Mouse (Mus musculus): ENCODE measurements around the gene Rit1.
"Not testable (repeated sequence)": the region's sequence is repeated elsewhere in the genome, so short reads cannot be mapped to it uniquely, and the experiment has no call there.

The Rit1 gene

DNA sequence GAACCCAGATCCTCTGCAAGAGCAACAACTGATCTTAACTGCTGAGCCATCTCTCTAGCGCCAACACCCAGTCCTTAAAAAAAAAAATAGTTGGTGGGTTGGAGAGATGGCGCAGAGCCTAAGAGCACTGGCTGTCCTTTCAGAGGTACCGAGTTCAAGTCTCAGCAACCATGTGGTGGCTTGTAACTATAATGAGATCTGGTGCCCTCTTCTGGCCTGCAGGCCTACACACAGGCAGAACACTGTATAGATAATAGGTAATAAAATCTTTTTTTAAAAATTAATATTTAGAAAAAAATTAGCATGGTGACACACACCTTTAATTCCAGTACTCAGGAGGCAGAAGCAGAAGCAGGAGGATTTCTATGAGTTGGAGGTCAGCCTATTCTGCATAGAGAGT is 23.5 kb downstream of the Rit1 start:
- no peak for DNase-seq (ENCODE audit: low spot score)

DNA sequence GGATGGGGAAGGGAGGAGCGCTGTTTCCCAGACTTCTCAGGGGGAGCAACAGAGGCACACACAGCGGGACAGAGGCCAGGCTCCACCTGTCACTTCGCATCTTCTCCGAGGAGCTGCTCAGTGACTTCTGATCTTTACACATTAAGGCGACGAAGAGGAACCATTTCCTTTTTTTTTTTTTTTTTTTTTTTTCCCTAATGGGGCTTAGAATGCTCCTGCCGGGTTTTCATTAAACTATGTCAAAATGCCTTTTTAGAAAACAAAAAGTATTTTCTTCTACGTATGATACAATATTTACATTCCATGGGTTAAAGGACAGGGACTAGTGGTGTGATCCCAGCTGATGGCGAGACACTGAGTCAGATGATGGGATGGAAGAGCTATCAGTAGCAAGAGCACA is 28.9 kb downstream of the Rit1 start:
- no peak for DNase-seq (ENCODE audit: low spot score)

DNA sequence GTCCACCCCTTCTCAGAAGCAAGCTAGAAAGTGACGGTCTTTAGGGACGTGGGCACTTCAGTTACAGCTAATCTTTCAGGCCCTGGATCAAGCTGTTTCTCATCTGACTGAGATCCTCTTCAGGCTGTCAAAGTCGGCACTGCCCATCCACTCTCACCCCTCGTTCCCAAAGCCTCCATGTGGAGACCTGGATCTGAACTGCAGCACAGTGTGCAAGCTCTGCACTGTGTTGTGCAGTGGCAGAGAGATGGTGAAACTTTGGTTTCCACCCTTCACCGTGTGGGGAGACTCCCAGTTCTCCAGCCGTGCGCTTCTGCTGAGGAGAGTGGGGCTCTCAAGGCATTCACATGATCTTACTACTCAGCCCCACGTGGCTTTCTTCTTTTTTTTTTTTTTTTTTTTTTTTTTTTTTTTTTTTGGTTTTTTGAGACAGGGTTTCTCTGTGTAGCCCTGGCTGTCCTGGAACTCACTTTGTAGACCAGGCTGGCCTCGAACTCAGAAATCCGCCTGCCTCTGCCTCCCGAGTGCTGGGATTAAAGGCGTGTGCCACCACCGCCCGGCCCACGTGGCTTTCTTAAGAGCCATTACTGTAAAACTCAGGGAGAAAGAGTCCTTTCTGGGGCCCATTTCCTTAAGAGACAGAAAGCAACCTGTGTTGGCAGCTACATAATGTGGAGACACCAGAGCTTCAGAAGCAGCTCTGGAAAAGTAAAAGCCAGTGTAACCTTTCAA is 29.7 kb downstream of the Rit1 start:
- no peak for DNase-seq (ENCODE audit: low spot score)

DNA sequence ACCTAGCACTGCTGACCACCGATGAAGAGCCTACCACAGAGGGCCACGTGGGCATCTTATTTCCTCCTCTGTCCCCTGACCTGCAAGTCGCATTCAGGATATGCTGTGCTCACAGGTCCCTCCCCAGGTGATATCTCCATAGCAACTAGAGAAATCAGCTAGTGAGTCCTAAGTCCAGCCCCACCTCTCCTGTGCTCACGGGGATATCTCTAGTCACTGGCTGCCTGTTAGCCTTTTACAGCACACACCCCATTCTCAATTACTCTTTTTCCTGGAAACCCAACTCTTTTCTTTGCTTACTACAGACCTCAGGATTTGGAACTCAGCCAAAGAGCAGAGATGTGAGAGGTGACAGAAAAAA is 30.2 kb downstream of the Rit1 start:
- no peak for DNase-seq (ENCODE audit: low spot score)

DNA sequence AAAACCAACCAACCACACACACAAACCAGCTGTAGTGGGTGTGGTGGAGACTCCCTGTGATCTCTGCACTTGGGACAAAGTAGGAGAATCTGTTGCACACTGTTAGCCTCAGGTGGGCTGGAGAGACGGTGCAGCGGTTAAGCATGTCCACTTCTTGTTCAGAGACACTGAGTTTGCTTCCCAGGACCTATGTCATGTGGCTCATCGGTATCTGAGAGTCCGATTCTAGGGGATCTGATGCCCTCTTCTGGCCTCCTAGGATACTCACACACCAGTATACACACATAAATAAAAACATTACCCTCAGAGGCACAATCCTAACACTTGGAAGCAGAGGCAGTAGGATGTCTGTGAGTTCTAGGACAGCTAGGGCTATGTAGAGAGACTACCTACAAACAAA is 37.6 kb downstream of the Rit1 start:
- no peak for DNase-seq (ENCODE audit: low spot score)

DNA sequence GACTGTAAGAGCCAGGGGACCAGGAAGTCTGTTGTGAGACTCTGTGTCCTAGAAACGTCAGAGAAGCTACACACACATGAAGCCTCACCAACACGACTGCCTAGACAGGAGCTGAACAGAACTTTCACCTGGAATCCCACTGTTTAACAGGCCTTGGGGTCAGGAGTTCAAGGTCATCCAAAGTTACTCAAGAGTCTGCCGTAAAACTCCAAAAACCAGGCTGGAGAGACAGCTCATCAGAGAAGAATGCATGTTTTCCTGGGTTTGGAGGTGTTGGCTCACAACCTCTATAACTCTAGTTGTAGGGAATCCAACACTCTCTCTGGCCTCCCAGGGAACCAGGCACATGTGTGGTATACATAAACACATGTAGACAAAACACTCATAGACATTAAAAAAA is 38.9 kb downstream of the Rit1 start:
- DNase-seq (ENCODE audit: low spot score) = no peak

DNA sequence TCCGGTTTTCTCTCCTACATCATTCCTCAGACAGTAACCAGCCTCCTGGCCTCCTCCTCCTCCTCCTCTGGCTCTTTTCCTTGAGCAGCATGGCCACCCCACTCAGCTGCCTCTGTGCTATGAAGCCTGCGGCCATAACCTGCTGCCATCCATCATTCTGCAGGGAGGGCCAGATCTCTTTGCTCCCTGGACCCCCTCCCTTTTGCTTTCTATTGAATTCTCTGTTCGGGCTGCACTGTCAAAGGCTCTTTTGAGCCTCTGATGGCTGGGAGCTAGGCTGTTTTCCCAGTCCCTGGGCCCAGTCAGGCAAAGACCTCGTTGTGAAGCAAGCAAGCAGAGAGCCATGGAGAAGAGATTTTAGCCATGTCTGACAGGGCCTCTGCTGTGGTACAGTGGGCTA is 39.6 kb downstream of the Rit1 start:
- DNase-seq (ENCODE audit: low spot score) = peak; percentile 51

DNA sequence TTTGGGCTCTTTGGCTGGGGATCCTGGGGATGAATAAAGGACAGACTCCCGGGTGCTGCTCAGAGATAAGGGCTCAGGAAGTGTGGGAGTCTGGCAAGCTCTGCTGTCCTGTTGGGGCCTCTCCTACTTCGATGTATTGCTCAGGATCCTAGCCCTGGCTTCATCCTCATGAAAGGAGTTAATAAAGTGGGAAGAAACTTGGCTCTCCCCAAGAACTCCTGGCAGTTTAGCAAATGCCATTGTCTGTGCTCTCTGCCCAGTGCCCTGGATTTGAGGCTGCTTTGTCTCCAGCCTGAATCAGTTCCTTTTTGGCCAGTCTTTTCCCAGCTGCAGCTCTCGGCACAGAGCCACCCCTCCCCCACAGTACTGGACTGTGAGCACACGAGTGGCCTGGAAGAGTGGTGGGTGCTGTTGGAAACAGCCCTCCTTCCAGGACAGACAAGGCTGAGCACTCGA is 41.4 kb downstream of the Rit1 start:
- peak; percentile 93 for DNase-seq (ENCODE audit: low spot score)

DNA sequence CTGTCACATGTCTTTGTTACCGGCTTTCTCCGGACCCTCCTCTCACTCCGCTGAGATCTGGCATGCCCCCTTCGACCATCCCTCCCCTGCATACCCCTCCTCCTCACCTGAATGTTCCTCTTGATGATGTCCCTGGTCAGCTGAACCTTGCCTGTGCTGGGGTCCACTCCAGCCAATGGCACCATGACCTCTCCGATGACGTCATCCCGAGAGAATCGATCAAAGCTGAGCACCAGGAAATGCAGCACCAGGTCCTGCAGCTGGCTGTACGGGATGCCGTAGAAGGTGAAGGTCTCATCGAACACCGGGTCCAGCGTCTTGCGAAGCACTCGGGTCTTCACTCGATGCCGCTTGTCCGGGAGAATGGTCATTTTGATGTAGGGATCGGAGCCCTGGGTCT is 45.0 kb downstream of the Rit1 start:
- no peak for DNase-seq (ENCODE audit: low spot score)

DNA sequence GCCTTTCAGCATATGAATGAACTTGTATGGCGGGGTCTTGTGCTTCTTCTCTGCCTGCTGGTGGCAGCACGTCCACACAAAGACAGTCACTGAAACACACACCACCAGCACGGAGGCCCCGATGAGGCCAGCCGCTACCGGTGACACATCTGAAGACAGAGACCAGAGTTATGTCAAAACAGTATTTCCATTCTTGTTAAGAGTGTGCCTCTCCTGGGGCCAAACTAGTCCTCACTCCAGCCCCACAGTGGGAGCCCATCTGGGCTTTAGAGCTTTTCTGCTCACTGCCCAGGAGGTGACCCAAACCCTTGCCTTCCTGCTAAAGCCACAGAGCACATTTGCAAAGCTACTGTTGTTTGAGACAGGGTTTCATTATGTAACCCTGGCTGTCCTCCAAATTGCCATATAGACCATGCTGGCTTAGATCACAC is 45.8 kb downstream of the Rit1 start:
- DNase-seq (ENCODE audit: low spot score) = no peak

DNA sequence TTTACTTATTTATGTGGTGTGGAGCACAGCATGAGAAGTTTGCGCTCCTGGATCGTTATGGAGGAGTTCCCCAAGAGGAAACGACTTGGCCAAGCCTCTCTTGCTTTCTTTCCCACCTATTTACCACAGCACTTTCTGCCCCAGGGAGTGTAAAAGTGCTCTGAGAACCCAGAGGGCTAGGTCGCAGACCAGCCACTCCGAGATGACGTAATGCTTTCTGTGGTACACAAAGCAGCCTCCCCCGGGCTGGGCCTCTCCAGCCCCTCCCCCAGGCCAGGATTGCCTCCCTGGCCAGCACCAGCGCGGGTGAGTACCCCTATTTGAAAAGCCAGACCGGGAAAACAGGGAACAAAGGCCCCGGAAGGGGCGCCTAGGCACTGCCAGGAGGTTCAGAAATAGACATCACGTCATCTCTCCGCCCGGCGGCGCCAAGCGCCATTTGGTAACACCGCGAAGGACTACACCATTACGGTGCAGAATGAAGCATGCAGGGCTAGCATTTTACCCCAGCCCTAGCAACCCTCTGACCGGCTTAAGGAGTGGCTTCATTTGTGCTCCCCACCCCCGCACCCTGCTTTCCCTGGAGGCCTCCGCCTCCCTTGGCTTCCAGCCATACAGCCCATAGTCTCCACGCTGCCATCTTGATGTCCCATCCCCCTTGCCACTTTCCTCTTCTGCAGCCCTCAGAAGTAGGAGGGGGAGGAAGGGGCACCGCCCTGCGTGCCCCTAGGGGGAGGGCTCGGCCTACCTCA is 54.7 kb downstream of the Rit1 start:
- peak; percentile 82 for DNase-seq (ENCODE audit: low spot score)

DNA sequence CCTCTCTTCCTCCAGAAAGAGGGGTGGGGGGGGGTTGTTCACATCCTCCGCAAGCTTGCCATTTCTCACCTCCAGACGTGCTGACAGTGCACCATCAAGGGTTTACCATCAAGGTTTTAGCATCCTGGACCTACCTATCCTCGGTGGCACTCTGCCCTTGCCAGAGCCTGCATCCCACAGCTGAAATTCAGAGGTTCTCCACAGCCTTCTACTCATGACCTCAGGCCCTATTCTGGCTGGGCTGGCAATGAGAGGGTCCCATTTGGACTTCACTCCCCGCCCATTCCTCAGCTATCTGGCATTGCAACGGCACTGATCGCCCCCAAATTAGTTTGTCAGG is 55.3 kb downstream of the Rit1 start:
- DNase-seq (ENCODE audit: low spot score) = not testable (repeated sequence)

DNA sequence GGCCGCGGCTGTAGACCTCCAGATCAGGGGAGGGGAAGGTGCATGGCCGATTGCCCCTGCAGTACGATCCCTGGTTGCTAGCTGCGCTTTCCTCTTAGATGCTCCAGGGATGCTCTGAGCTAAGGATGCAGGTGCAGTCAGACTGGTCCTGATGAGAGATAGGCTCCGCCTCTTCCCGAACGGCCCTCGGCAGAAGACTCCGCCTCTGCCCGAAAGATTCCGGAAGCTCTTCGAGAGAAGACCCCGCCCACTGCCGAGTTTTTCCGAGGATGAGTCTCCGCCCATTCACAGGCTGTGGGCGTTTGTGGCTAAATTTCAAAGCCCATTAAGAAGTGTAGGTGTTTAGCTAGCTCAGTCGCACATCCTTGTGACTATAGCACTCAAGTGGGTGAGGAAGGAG is 55.8 kb downstream of the Rit1 start:
- DNase-seq (ENCODE audit: low spot score) = peak; percentile 95

DNA sequence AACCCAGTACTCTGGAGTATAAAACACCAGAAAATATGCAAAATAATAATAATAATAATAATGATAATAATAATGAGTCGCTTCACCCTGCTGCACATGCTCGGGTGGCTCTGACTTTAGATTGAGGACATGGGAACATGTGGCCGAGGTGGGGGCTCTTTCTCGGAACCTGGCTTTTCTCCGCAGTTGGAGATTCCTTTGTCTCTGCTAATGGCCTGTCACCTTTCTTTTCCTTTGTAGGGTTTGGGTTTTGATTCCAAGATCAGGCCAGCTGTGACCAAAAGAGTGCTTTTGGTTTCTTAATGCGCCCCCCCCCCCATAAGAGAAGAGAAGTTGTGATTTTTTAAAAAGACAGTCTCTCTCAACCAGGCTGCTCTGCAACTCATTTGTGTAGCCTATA is 56.5 kb downstream of the Rit1 start:
- DNase-seq (ENCODE audit: low spot score) = not testable (repeated sequence)

DNA sequence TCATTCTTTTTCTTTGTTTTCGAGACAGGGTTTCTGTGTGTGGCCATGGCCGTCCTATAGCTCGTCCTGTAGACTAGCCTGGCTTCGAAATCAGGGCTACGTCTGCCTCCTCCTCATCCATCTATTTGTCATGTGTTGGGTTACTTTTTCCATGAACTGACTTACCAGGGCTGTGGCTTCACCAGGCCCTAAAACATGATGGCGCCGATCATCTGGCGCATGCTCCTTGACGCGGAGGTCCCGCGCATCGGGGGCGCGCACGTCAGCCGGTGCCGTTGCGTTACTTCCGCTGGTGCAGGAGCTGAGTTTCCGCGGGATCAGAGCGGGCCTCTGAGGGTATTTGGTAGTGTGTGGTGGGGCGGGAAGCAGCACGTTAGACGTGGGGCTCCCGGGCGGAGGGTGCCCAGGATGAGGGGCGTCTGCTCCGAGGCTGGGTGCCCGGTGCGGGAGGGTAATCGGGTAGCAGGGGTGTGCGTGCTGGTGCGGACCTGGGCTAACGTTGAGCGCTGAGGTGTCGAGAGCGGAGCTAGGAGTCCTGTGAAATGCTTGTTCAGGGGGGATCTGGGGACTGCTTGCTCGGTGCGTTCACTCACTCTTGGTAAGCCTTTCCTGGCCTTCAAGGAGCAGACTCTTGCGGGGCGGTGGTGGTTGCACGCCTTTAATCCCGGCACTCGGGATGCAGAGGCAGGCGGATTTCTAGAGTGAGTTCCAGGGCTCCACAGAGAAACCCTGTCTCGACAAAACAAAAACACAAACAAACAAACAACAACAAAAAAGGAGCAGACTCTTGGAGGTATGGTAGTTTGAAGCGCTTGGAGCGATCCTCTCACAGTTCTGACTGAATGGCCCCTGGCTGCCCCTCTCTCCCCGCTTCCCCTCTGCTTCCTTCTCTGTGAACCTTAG is 58.6 kb downstream of the Rit1 start, which contains the start of gene Syt11:
Syt11 (minus strand) TSS at position 226 of the 903 bp plus-strand sequence.
- not testable (repeated sequence) for DNase-seq (ENCODE audit: low spot score)
